Mouse (Mus musculus) erythroblast, embryonic 14.5 days (primary cell): ENCODE data around the gene Ubb.

ENCODE experiments used
- GATA1 ChIP-seq: IDR thresholded peaks from 2 replicates; pipeline ENCODE4 v1.6.1; 2012; ENCODE audit warnings: low read length, inconsistent platforms, mixed read lengths
- TAL1 ChIP-seq: IDR thresholded peaks from 3 replicates; pipeline ENCODE4 v1.6.1; 2012; ENCODE audit warnings: low read length, inconsistent platforms, mixed read lengths

GRCm38 (mm10) chr11:62511444-62512202 lies 39.3 kb upstream of the Ubb start:
- TF ChIP-seq TAL1 (no peak), GATA1 (no peak)
